Comparison of ENCODE assay signal across 8 mouse cellular contexts in the genomic region with DNA sequence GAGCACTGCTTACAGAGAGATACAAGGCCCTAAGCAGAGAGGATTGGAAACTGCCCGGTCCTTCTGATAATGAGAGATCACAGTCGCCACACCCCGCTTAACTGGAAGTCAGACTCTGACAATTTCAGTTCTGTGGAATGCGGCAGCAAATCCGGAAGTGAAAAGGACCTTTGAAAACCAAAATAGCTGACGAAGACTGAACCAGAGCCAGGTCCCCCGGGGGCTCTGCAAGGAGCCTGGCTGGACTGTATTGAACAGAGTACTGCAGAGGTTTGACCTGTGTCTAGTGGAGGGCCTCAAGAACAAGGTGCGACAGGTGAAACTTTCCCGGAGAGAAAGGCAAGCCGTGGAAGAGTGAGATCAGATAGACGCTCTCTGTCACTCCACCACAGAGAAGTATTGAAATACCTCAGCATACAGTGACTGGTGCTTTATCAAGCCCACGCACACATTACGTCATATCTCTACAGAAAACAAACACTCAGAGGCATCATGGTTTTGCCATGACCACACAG. TPM values are rescaled to one million over a fixed set of nuclear protein-coding genes. Genes with fewer than 3 reads are reported as not detected.
DNase-seq lines count a peak whose midpoint lies in the region; ATAC-seq and TF ChIP-seq lines count a peak whose summit lies in the region.

No protein-coding gene starts in this region.

- H3K4me3 ChIP-seq in spleen, adult 2 months (ENCODE audit: extremely low read depth, insufficient read depth, insufficient read length) = no peak overlapping the region
- H3K4me3 ChIP-seq in liver, embryonic 15.5 days (replicated peaks) = no peak overlapping the region
- H3K4me3 ChIP-seq in thymus, adult 2 months (ENCODE audit: control insufficient read depth, insufficient read depth, low read length) = no peak overlapping the region
- H3K4me3 ChIP-seq in midbrain, embryonic 15.5 days = no peak overlapping the region
- H3K4me3 ChIP-seq in hindbrain, embryonic 16.5 days (ENCODE audit: low read length) = no peak overlapping the region

- intact Hi-C loops in heart, postnatal 10 days (cut with DNase I) = no loop called here

- no peak for ATAC-seq in liver, embryonic 15.5 days (ENCODE audit: insufficient read depth)
- no peak for ATAC-seq in midbrain, embryonic 15.5 days (replicated peaks)
- no peak for ATAC-seq in hindbrain, embryonic 16.5 days

- TF ChIP-seq POLR2A in spleen, adult 2 months (IDR thresholded peaks at IDR 0.05; ENCODE audit: low read depth, low read length) = no peak
- TF ChIP-seq POLR2A in thymus, adult 2 months (IDR thresholded peaks at IDR 0.05; ENCODE audit: control insufficient read depth, extremely low read depth, insufficient read depth, low read length, poor library complexity) = no peak

- WGBS in spleen, adult 2 months = 37% methylated on average over 13 of the region's 13 CpGs
- 14% methylated on average over 13 of the region's 13 CpGs for WGBS in liver, embryonic 15.5 days (ENCODE audit: insufficient replicate concordance)
- 53% methylated on average over 13 of the region's 13 CpGs for WGBS in thymus, adult 2 months
- WGBS in midbrain, embryonic 15.5 days = 57% methylated on average over 13 of the region's 13 CpGs
- WGBS in hindbrain, embryonic 16.5 days = 62% methylated on average over 13 of the region's 13 CpGs

- no peaks in the 10 kb centered on the region for H3K36me3 ChIP-seq in spleen, adult 2 months (ENCODE audit: control insufficient read depth, insufficient read depth, low read length)
- H3K36me3 ChIP-seq in liver, embryonic 15.5 days (replicated peaks) = no peaks in the 10 kb centered on the region
- H3K36me3 ChIP-seq in thymus, adult 2 months (ENCODE audit: control insufficient read depth, insufficient read depth, low read length) = no peaks in the 10 kb centered on the region
- H3K36me3 ChIP-seq in midbrain, embryonic 15.5 days (replicated peaks) = no peaks in the 10 kb centered on the region
- H3K36me3 ChIP-seq in hindbrain, embryonic 16.5 days (ENCODE audit: control insufficient read depth, insufficient read depth, low read length) = no peaks in the 10 kb centered on the region

- TF ChIP-seq CTCF in spleen, adult 2 months (IDR thresholded peaks at IDR 0.05; ENCODE audit: extremely low read depth, insufficient read depth, insufficient read length, insufficient replicate concordance) = no peak
- no peak for TF ChIP-seq CTCF in thymus, adult 2 months (IDR thresholded peaks at IDR 0.05; ENCODE audit: borderline replicate concordance, control insufficient read depth, extremely low read depth, insufficient read depth, low read length, poor library complexity)

- H3K9ac ChIP-seq in liver, embryonic 15.5 days = no peak overlapping the region
- H3K9ac ChIP-seq in midbrain, embryonic 15.5 days = no peak overlapping the region
- no peak overlapping the region for H3K9ac ChIP-seq in hindbrain, embryonic 16.5 days (ENCODE audit: low read depth, low read length)

- peak overlapping the region; percentile 19 for H3K27ac ChIP-seq in spleen, adult 2 months (ENCODE audit: insufficient read depth, low read length)
- no peak overlapping the region for H3K27ac ChIP-seq in liver, embryonic 15.5 days (replicated peaks)
- H3K27ac ChIP-seq in thymus, adult 2 months (ENCODE audit: control insufficient read depth, insufficient read depth, low read length) = no peak overlapping the region
- H3K27ac ChIP-seq in midbrain, embryonic 15.5 days = no peak overlapping the region
- H3K27ac ChIP-seq in hindbrain, embryonic 16.5 days (ENCODE audit: low read depth, low read length) = no peak overlapping the region

- H3K4me2 ChIP-seq in liver, embryonic 15.5 days = peak overlapping the region; percentile 25; the same call in 1 of the 2 replicates
- no peak overlapping the region for H3K4me2 ChIP-seq in midbrain, embryonic 15.5 days
- H3K4me2 ChIP-seq in hindbrain, embryonic 16.5 days (ENCODE audit: low read length) = no peak overlapping the region

- H3K27me3 ChIP-seq in spleen, adult 2 months (ENCODE audit: control insufficient read depth, insufficient read depth, low read length) = no peaks in the 10 kb centered on the region
- H3K27me3 ChIP-seq in liver, embryonic 15.5 days = no peaks in the 10 kb centered on the region
- H3K27me3 ChIP-seq in thymus, adult 2 months (ENCODE audit: control insufficient read depth, insufficient read depth, low read length) = no peaks in the 10 kb centered on the region
- H3K27me3 ChIP-seq in midbrain, embryonic 15.5 days (replicated peaks) = no peaks in the 10 kb centered on the region
- H3K27me3 ChIP-seq in hindbrain, embryonic 16.5 days (replicated peaks; ENCODE audit: control insufficient read depth, insufficient read depth, low read length) = no peaks in the 10 kb centered on the region

- no peaks in the 10 kb centered on the region for H3K9me3 ChIP-seq in liver, embryonic 15.5 days (replicated peaks)
- no peaks in the 10 kb centered on the region for H3K9me3 ChIP-seq in midbrain, embryonic 15.5 days
- no peaks in the 10 kb centered on the region for H3K9me3 ChIP-seq in hindbrain, embryonic 16.5 days (ENCODE audit: control insufficient read depth, low read length)

- peaks cover 13% of the 10 kb centered on the region; the same call in 1 of the 2 replicates for H3K4me1 ChIP-seq in spleen, adult 2 months (ENCODE audit: control insufficient read depth, insufficient read depth, insufficient read length)
- peaks cover 13% of the 10 kb centered on the region for H3K4me1 ChIP-seq in liver, embryonic 15.5 days (replicated peaks)
- H3K4me1 ChIP-seq in thymus, adult 2 months (replicated peaks; ENCODE audit: control insufficient read depth, insufficient read depth, low read length) = peaks cover 14% of the 10 kb centered on the region
- H3K4me1 ChIP-seq in midbrain, embryonic 15.5 days = no peaks in the 10 kb centered on the region
- H3K4me1 ChIP-seq in hindbrain, embryonic 16.5 days (ENCODE audit: control insufficient read depth, insufficient read depth, low read depth, low read length) = no peaks in the 10 kb centered on the region

- peak in 1 of 2 experiments; percentile 30 for DNase-seq in spleen, adult 2 months (ENCODE audit: low read depth in 1 of 2, low spot score in 2 of 2)
- no peak for DNase-seq in spleen, postnatal 4 days (ENCODE audit: low spot score in 2 of 2)
- peak; percentile 36 to 55 for DNase-seq in heart, postnatal 10 days
- DNase-seq in thymus, adult 2 months = no peak
- no peak for DNase-seq in frontal cortex, postnatal 25 days (ENCODE audit: low spot score in 2 of 2)

RNA-seq across cellular contexts. Expression of a gene that starts 9.6 kb away (rescaled TPM):
- 17.5 and 22.4 TPM in 2 replicates for polyA plus RNA-seq in spleen, adult 2 months (2012; rRNA removed)
- 10 to 100 TPM; 17.1 to 18.3 TPM for total RNA-seq in heart, postnatal 10 days (2021)
- polyA plus RNA-seq in liver, embryonic 15.5 days (2015; fragmentation: Nextera tagmentation; extraction: Ambion mirVana) = 3.0 and 3.9 TPM in 2 replicates
- polyA plus RNA-seq in thymus, adult 2 months (2012; rRNA removed) = 38.4 and 40.9 TPM in 2 replicates
- polyA plus RNA-seq in midbrain, embryonic 15.5 days (2015; fragmentation: Nextera tagmentation; extraction: Ambion mirVana) = 11.3 and 11.6 TPM in 2 replicates
- polyA plus RNA-seq in hindbrain, embryonic 16.5 days (2015; fragmentation: Nextera tagmentation; extraction: Ambion mirVana) = 9.2 and 10.3 TPM in 2 replicates

Comparison
In these comparisons a context has a peak if more than half of its experiments do, and no peak if none do; other contexts are left out.
1. DNase-seq: peak in heart, postnatal 10 days (2 of 2); none in spleen, postnatal 4 days (0 of 2), thymus, adult 2 months (single experiment) and frontal cortex, postnatal 25 days (0 of 2).